Mouse (Mus musculus) olfactory bulb, adult 2 months (tissue): ENCODE measurements at regions not wholly inside any gene's neighbourhood (a gene's known extent, or its start where the extent isn't known, plus 50 kb on each side); places are given as distances from the start of the nearest gene placed in this dataset.

ENCODE experiments used
- CTCF ChIP-seq: fragments of 200-500 bp; IDR thresholded peaks from 2 replicates; pipeline ENCODE4 v1.5.1; 2012; ENCODE audit warnings: low read depth, mild to moderate bottlenecking, low read length, moderate library complexity; ENCODE audit not compliant: insufficient read depth
- POLR2A ChIP-seq: fragments of 200-500 bp; IDR thresholded peaks from 2 replicates; pipeline ENCODE4 v1.6.1; 2012; ENCODE audit warnings: mild to moderate bottlenecking, low read depth, low read length, moderate library complexity; ENCODE audit not compliant: insufficient read depth

- TF ChIP-seq POLR2A = no peak
- no peak for TF ChIP-seq CTCF
Observed at GRCm38 (mm10) chr9:115764136-115764535, 145.1 kb upstream of the Gadl1 start.
